Mouse (Mus musculus) heart, postnatal 36 days (tissue): Measurements from ENCODE around the gene Pus1. TPM values are rescaled to one million over a fixed set of nuclear protein-coding genes. Genes with fewer than 3 reads are reported as not detected.

ENCODE experiments used
- total RNA-seq, 2 experiments: library from RNA; stranded (reverse); gene quantifications; 2 replicates each; pipeline ENCODE4 v1.2.3; 2021

Gene Pus1
- total RNA-seq, 2 experiments from 2014 or later: 18.8 to 21.9 TPM

Other genes starting within 250 kb of the Pus1 start
- not detected for gene Galnt9, start 236.3 kb downstream of the Pus1 start, total RNA-seq
- gene Noc4l, start 127.2 kb downstream of the Pus1 start, total RNA-seq: 10 to 100 TPM; 12.8 to 13.5 TPM
- gene Ddx51, start 127.2 kb downstream of the Pus1 start, total RNA-seq: 10 to 100 TPM in 1 of 2 experiments, 1 to 10 TPM in 1; 8.2 to 12.0 TPM
- 10 to 100 TPM; 30.0 to 38.4 TPM for gene Ep400, start 9.9 kb downstream of the Pus1 start, total RNA-seq
- 10 to 100 TPM; 85.6 to 94.0 TPM for gene Ulk1, start 29.4 kb upstream of the Pus1 start, total RNA-seq
- gene Hscb, start 59.1 kb upstream of the Pus1 start, total RNA-seq: 10 to 100 TPM; 18.2 to 20.7 TPM
- 1 to 10 TPM; 3.3 to 3.4 TPM for gene Chek2, start 59.3 kb upstream of the Pus1 start, total RNA-seq
- 10 to 100 TPM; 13.5 to 15.3 TPM for gene Ttc28, start 99.1 kb upstream of the Pus1 start, total RNA-seq